Mouse (Mus musculus): ENCODE results near the gene Rflna. TPM values are rescaled to one million over a fixed set of nuclear protein-coding genes. Genes with fewer than 3 reads are reported as not detected.
A peak's percentile ranks its signal among the peaks of the same experiment; 100 is the strongest.

The Rflna gene
- total RNA-seq (2021) (1 to 10 TPM; 4.6 to 5.6 TPM), polyA plus RNA-seq (2012; rRNA removed) (18.7 and 21.1 TPM in 2 replicates)
- long read RNA-seq, transcript Rflna-203 (3 exons, 1,649 nt) = major isoform, 6 of 6 reads
- long read RNA-seq, partial matches to known transcripts = 0 of 6 reads
- long read RNA-seq, other reads (novel, unspliced or antisense) = 0 of 6 reads

DNA sequence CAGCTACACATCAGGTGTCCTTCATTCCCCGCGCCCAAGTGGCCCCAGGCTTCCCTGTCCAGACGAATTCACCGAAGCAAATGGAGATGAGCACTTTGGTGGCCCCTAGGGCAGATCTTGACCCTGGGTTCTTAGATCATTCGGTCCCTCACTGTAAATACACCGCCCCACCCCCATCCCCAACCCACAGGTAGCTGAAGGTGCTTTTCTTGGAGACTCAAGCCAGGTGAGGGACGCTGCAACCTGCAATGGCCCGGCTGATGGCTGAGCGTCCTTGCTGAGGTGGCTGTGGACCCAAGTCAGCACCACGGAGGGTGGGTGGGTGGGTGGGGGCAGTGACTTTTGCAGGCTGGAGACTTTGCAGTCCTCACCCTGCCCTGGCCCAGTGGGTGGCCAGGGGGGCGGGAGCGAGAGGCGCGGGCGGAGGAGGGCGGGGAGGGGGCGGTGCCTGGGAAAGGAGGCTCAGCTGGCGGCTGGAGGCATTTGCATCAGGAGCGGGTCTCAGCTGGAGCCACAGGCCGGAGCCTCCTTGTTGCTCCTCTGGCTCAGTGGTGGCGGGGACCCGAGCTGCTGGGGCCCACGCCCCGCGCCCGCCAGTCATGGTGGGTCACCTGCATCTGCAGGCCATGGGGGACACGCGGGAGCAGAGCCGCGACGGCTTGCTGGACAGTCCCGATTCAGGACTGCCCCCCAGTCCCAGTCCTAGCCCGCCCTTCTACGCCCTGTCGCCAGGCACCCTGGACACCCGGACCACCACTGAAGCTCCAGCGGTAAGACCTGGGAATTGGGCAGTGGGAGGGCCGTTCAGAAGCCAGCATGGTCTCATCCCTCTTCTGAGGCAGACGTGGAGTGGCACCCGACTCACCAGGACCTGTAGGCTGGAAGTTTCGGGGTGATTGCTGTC lies at the start of gene Rflna:
Gene Rflna, plus strand, starts transcription at position 253 of the 904 bp plus-strand sequence.
- DNase-seq = peak; percentile 67

GRCm38 (mm10) chr5:124954404-124955305 lies 48.4 kb upstream of the Rflna start:
- no peak for DNase-seq

GRCm38 (mm10) chr5:124957491-124957890 lies 45.5 kb upstream of the Rflna start:
- DNase-seq = peak; percentile 84

DNA sequence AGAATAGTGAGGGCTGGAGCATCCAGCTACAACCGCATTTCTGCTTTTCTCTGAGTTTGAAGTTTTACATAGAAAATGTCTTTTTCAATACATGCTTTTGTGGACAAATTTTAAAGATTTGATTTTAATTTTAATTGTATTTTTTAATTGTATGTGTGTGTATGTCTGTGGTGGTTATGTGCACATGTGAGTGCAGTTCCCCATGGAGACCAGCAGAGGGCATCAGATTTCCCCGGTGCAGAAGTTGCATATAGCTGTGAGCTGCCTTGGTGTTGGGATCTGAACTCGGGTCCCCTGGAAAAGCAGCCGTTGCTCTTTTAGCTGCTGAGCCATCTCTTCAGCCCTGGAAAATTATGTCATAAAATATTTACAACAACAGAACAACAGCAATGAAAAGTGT lies 43.9 kb upstream of the Rflna start:
- DNase-seq = no peak

DNA sequence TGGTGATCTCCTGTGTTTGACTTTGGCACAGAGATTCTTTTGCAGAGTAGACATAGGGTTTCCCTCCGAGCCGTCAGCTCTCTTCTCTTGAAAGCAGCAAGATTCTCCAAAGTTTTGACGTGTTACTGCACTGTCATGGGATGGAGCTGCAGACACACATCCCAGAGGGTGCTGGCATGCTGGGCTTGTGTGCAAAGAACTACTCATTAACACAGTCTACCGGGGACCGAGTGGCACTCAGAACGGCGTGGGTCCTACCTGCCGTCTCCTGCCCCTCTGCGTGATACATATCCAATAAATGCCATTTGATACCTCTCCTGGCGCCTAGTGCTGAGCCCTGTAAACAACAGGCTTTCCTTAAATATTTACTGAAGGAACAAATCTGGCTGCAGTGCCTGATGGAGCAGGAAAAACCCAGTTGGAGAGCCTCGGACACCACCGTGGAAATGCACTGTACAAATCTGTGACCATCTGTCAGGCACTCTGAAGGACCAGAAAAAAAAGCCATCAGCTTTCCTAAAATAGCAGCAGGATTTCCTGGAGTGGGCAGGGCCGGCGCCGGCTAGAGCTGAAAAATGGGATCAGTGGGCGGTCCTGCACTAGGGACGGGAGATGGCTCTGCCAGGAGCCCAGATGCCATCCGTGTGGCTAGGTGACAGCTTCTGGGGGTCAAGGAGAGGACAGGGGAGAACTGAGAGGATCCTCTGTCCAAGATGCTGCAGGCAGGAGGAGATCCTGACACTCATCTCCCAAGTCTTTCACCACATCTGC lies 42.7 kb upstream of the Rflna start:
- DNase-seq = peak; percentile 87

- DNase-seq = no peak
Measured at GRCm38 (mm10) chr5:124961433-124961832, 41.6 kb upstream of the Rflna start.

DNA sequence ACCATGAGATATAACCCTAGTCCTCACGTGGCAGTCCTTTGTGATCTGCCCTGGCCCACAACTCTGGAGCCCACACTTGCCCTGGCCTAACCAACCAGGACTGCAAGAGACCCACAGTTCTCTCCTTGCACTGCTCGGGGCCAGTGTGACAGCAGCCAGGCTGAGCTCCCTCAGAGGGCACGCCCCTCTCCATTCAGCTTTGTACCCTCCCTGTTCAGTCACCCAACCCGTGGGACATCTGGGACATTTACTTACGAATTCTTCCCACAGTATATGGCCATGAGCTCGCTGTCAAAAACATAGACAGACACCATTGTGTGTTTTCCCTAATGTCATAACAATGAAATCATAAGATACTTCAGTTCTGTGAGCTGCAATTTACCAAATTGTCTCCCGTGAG lies 40.3 kb upstream of the Rflna start:
- DNase-seq = no peak

- DNase-seq = peak; percentile 48
Measured at GRCm38 (mm10) chr5:124963806-124964672, 39.0 kb upstream of the Rflna start.

- DNase-seq = no peak
Measured at GRCm38 (mm10) chr5:124966622-124967332, 36.2 kb upstream of the Rflna start.

- DNase-seq = peak; percentile 85
Measured at GRCm38 (mm10) chr5:124969790-124970189, 33.2 kb upstream of the Rflna start.

DNA sequence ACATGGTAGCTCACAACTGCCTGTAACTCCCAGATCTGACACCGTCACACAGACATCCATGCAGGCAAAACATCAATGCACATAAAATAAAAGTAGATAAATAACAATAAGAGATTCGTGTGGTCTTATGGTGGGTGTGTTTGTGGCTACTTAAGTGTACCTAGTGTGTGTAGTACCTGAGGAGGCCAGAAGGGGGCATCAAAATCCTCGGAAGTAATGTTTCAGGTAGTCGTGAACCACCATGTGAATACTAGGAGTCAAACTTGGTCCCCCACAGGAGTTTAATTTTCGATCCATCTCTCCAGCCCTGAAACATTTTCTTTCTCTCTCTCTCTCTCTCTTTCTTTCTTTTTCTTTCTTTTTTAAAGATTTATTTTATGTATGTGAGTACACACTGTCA lies 16.8 kb upstream of the Rflna start:
- DNase-seq = no peak

- no peak for DNase-seq
Measured at GRCm38 (mm10) chr5:124986656-124987055, 16.4 kb upstream of the Rflna start.

DNA sequence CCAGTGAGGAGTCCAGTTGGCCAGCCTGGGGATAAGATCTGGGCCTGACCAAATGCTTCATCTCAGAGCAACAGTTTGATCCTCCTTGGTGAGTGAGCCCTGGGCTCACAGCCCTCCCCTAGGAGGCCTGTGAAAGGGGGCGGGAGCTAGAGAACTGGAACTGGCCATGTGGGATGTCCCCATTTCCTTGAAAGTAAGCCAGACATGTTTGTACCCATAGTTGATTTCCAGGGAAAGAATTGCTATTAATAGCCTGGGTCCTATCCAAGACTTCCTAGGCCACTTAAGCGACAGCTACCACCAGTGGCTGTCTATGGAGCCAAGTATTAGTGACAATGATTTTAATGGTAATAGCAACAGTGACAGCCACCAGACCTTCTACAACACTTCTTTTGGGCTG lies 13.3 kb upstream of the Rflna start:
- no peak for DNase-seq

- no peak for DNase-seq
Measured at GRCm38 (mm10) chr5:124992323-124992722, 10.7 kb upstream of the Rflna start.

- DNase-seq = peak; percentile 66
Measured at GRCm38 (mm10) chr5:124992891-124993290, 10.1 kb upstream of the Rflna start.

DNA sequence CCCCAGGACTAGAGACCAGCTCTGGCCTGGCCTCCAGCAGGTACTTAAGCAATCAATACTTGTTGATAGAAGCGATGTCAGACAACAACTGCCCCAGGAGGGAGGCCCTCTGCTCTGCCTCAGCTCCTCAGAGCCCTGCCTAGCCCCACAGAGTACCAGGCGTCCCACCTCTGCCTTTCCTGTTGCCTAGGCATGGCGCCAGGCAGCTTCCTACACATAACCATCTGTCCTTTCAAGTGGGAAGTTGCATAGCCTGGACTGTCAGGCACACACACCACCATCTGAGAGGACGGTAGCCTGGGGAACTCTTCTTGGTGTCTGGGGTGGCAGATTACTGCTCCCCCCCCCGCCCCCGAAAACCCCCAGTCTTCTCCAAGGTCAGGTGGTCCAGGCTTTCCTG lies 6.2 kb upstream of the Rflna start:
- DNase-seq = no peak

DNA sequence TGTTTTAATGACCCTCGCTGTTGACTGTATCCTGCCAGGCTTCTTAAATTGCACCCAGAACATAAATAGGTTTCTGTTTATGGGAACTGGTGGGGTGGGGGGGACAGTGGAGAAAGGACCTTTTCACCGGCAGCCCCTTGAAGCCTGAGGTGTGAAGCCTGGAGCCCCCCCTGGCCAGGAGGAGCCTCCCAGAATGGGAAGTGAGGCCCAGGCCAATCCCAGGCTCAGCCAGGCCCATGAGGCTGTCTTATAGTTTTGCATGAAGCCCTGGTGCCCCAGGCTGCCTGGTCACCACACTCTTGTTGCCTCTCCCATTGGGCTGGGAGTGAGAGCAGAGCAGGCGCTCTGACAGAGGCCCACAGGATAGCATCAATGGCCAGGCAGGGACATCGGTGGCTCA lies 5.1 kb upstream of the Rflna start:
- DNase-seq = no peak

DNA sequence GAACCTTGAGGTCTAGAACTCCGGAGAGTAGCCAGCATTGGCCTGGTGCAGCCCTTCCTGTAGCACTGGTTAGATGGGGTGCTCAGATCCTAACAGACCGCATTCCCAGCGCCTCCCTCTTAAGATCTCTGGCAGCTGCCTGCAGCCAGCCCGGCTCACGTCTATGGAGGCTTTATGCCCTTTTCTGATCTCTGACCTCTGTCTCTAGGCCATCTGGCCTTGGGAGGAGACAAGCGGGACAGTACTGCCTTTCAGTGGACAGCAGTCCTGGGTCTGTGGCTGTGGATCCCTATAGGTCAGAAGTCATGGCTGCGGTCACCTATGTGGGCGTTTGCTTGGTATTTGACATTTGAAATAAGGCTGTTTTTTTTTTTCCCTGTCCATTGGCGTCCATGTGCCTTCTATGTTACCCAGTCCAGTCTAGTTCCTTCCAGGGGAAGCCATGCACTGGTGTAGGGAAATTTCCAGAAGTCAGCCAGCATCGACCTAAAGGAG lies 2.2 kb upstream of the Rflna start:
- DNase-seq = no peak

- DNase-seq = no peak
Measured at GRCm38 (mm10) chr5:125003873-125004255, 843 bp downstream of the Rflna start.
